Mouse (Mus musculus) testis, adult 2 months (tissue): Measurements from ENCODE around the gene Zbed6.

ENCODE experiments used
- CTCF ChIP-seq: fragments of 200-500 bp; IDR thresholded peaks from 2 replicates; pipeline ENCODE4 v1.5.1; 2012; ENCODE audit warnings: low read depth, mild to moderate bottlenecking, inconsistent platforms, low read length, moderate library complexity; ENCODE audit not compliant: control insufficient read depth, insufficient read depth, insufficient replicate concordance
- POLR2A ChIP-seq: fragments of 200-500 bp; IDR thresholded peaks from 2 replicates; pipeline ENCODE4 v1.6.1; 2012; ENCODE audit warnings: low read depth, mild to moderate bottlenecking, inconsistent platforms, low read length, moderate library complexity; ENCODE audit not compliant: control insufficient read depth

DNA sequence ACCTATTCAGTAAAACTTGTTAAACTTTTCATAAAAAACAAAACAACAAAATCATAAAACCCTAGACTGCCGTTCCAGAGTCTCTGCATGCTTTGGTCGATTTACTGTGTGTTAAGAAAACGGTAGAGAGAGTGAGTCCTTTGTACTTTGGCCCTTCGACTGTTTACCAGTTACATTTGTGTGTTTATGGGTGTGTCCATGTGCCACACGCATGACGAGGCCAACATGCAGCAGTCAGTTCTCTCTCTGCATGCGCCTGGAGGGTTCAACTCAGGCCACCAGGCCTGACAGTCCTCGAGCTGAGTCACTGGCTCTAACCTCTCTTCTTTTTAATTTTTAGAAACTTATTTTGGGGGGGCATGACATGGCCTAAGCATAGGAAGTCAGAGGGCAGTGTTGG lies 42.4 kb downstream of the Zbed6 start:
- TF ChIP-seq POLR2A = no peak
- TF ChIP-seq CTCF = no peak
